Mouse (Mus musculus) olfactory bulb, adult 2 months (tissue): ENCODE results near the gene Gm14685.
"Not testable (repeated sequence)": the region's sequence is repeated elsewhere in the genome, so short reads cannot be mapped to it uniquely, and the experiment has no call there.

Source experiments
- CTCF ChIP-seq: fragments of 200-500 bp; IDR thresholded peaks from 2 replicates; pipeline ENCODE4 v1.5.1; 2012; ENCODE audit warnings: low read depth, mild to moderate bottlenecking, low read length, moderate library complexity; ENCODE audit not compliant: insufficient read depth
- POLR2A ChIP-seq: fragments of 200-500 bp; IDR thresholded peaks from 2 replicates; pipeline ENCODE4 v1.6.1; 2012; ENCODE audit warnings: mild to moderate bottlenecking, low read depth, low read length, moderate library complexity; ENCODE audit not compliant: insufficient read depth

DNA sequence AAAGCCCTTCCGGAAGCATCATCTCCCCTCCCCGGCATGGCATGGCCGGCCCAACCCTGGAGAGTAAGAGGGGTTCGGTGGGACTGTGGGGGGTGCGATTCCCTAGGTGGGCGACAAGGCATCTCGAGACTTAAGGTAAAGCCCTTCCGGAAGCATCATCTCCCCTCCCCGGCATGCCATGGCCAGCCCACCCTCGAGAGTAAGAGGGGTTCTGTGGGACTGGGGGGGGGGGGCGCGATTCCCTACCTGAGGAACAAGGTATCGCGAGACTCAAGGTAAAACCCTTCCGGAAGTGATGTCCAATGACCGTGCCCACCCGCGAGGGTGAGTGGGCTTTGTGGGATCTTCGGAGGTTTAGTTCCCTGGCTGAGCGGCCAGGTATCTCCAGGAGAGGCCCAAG is 31.6 kb downstream of the Gm14685 start, which contains the start of gene Xlr5b:
- not testable (repeated sequence) for TF ChIP-seq POLR2A, CTCF
